Mouse (Mus musculus): Measurements from ENCODE around the gene Tcea3. TPM values are rescaled to one million over a fixed set of nuclear protein-coding genes. Genes with fewer than 3 reads are reported as not detected.

Gene Tcea3
- polyA plus RNA-seq (2015; fragmentation: Nextera tagmentation; extraction: Ambion mirVana), result 20.3 and 22.9 TPM in 2 replicates

- peak within 1 kb of the TSS; percentile 69 for H3K9ac ChIP-seq (ENCODE audit: low read length)
- peaks cover 39% of the 10 kb centered on the region for H3K4me1 ChIP-seq (replicated peaks; ENCODE audit: control insufficient read depth, insufficient read depth, low read length)
- H3K4me2 ChIP-seq (ENCODE audit: low read depth, low read length), result peak within 1 kb of the TSS; percentile 97
- under 1% methylated on average over 46 of the region's 46 CpGs for WGBS
- peak; percentile 49 for ATAC-seq (ENCODE audit: low read depth)
- peak within 1 kb of the TSS; percentile 39; the same call in 1 of the 2 replicates for H3K27ac ChIP-seq (ENCODE audit: low read length)
- peak within 1 kb of the TSS; percentile 64 for H3K4me3 ChIP-seq (ENCODE audit: low read length)
- H3K9me3 ChIP-seq (ENCODE audit: control insufficient read depth, low read length), result no peaks in the 10 kb centered on the region
- H3K27me3 ChIP-seq (ENCODE audit: control insufficient read depth, insufficient read depth, low read depth, low read length), result peaks cover 37% of the 10 kb centered on the region
- H3K36me3 ChIP-seq (ENCODE audit: control insufficient read depth, insufficient read depth, low read length), result no peaks in the 10 kb centered on the region; the same call in 1 of the 2 replicates
Measured at GRCm38 (mm10) chr4:136247729-136248463, at the start of gene Tcea3. Gene Tcea3, plus strand, starts transcription at chr4:136247729.

GRCm38 (mm10) chr4:136198846-136199245, 48.7 kb upstream of the Tcea3 start:
- no peaks in the 10 kb centered on the region for H3K27me3 ChIP-seq (ENCODE audit: control insufficient read depth, insufficient read depth, low read depth, low read length)
- H3K4me2 ChIP-seq (ENCODE audit: low read depth, low read length), result no peak overlapping the region
- H3K9ac ChIP-seq (ENCODE audit: low read length), result no peak overlapping the region
- H3K4me3 ChIP-seq (ENCODE audit: low read length), result no peak overlapping the region
- H3K36me3 ChIP-seq (ENCODE audit: control insufficient read depth, insufficient read depth, low read length), result no peaks in the 10 kb centered on the region
- no peak overlapping the region for H3K27ac ChIP-seq (ENCODE audit: low read length)
- ATAC-seq (ENCODE audit: low read depth), result no peak
- H3K4me1 ChIP-seq (replicated peaks; ENCODE audit: control insufficient read depth, insufficient read depth, low read length), result peaks cover 5% of the 10 kb centered on the region
- no peaks in the 10 kb centered on the region for H3K9me3 ChIP-seq (ENCODE audit: control insufficient read depth, low read length)
- WGBS, result 74% methylated on average over 7 of the region's 7 CpGs

- Histone ChIP-seq H3K4me2 (ENCODE audit: low read depth, low read length) (no peak overlapping the region), H3K27me3 (ENCODE audit: control insufficient read depth, insufficient read depth, low read depth, low read length) (no peaks in the 10 kb centered on the region), H3K36me3 (ENCODE audit: control insufficient read depth, insufficient read depth, low read length) (no peaks in the 10 kb centered on the region), H3K27ac (ENCODE audit: low read length) (no peak overlapping the region), H3K9ac (ENCODE audit: low read length) (no peak overlapping the region), H3K9me3 (ENCODE audit: control insufficient read depth, low read length) (no peaks in the 10 kb centered on the region), H3K4me1 (replicated peaks; ENCODE audit: control insufficient read depth, insufficient read depth, low read length) (peaks cover 2% of the 10 kb centered on the region; the same call in 1 of the 2 replicates), H3K4me3 (ENCODE audit: low read length) (no peak overlapping the region)
- no peak for ATAC-seq (ENCODE audit: low read depth)
- 26% methylated on average over 9 of the region's 9 CpGs for WGBS
Measured at GRCm38 (mm10) chr4:136199562-136200292, 47.8 kb upstream of the Tcea3 start.

- no peaks in the 10 kb centered on the region for H3K36me3 ChIP-seq (ENCODE audit: control insufficient read depth, insufficient read depth, low read length)
- H3K9me3 ChIP-seq (ENCODE audit: control insufficient read depth, low read length), result no peaks in the 10 kb centered on the region
- H3K27me3 ChIP-seq (ENCODE audit: control insufficient read depth, insufficient read depth, low read depth, low read length), result no peaks in the 10 kb centered on the region
- H3K4me2 ChIP-seq (ENCODE audit: low read depth, low read length), result no peak overlapping the region
- peak; percentile 26; the same call in 1 of the 2 replicates for ATAC-seq (ENCODE audit: low read depth)
- peaks cover 13% of the 10 kb centered on the region for H3K4me1 ChIP-seq (replicated peaks; ENCODE audit: control insufficient read depth, insufficient read depth, low read length)
- H3K4me3 ChIP-seq (ENCODE audit: low read length), result no peak overlapping the region
- 5% methylated on average over 9 of the region's 9 CpGs for WGBS
- H3K27ac ChIP-seq (ENCODE audit: low read length), result no peak overlapping the region
- H3K9ac ChIP-seq (ENCODE audit: low read length), result no peak overlapping the region
Measured at GRCm38 (mm10) chr4:136202509-136202908, 45.0 kb upstream of the Tcea3 start.

- no peaks in the 10 kb centered on the region for H3K9me3 ChIP-seq (ENCODE audit: control insufficient read depth, low read length)
- ATAC-seq (ENCODE audit: low read depth), result no peak
- no peak overlapping the region for H3K27ac ChIP-seq (ENCODE audit: low read length)
- no peaks in the 10 kb centered on the region for H3K36me3 ChIP-seq (ENCODE audit: control insufficient read depth, insufficient read depth, low read length)
- H3K4me3 ChIP-seq (ENCODE audit: low read length), result no peak overlapping the region
- WGBS, result 53% methylated on average over 2 of the region's 2 CpGs
- no peak overlapping the region for H3K4me2 ChIP-seq (ENCODE audit: low read depth, low read length)
- H3K27me3 ChIP-seq (ENCODE audit: control insufficient read depth, insufficient read depth, low read depth, low read length), result no peaks in the 10 kb centered on the region
- H3K4me1 ChIP-seq (replicated peaks; ENCODE audit: control insufficient read depth, insufficient read depth, low read length), result peaks cover 14% of the 10 kb centered on the region
- no peak overlapping the region for H3K9ac ChIP-seq (ENCODE audit: low read length)
Measured at GRCm38 (mm10) chr4:136204775-136205174, 42.8 kb upstream of the Tcea3 start.

- Histone ChIP-seq H3K4me3 (ENCODE audit: low read length) (peak within 1 kb of the TSS; percentile 71), H3K9me3 (ENCODE audit: control insufficient read depth, low read length) (no peaks in the 10 kb centered on the region), H3K36me3 (ENCODE audit: control insufficient read depth, insufficient read depth, low read length) (no peaks in the 10 kb centered on the region), H3K4me2 (ENCODE audit: low read depth, low read length) (peak within 1 kb of the TSS; percentile 98), H3K4me1 (replicated peaks; ENCODE audit: control insufficient read depth, insufficient read depth, low read length) (peaks cover 14% of the 10 kb centered on the region), H3K27ac (ENCODE audit: low read length) (peak within 1 kb of the TSS; percentile 73), H3K27me3 (ENCODE audit: control insufficient read depth, insufficient read depth, low read depth, low read length) (no peaks in the 10 kb centered on the region), H3K9ac (ENCODE audit: low read length) (peak within 1 kb of the TSS; percentile 88)
- under 1% methylated on average over 54 of the region's 54 CpGs for WGBS
- ATAC-seq (ENCODE audit: low read depth), result peak; percentile 95
Measured at GRCm38 (mm10) chr4:136206033-136206893, 41.3 kb upstream of the Tcea3 start, which contains the start of gene Asap3. Gene Asap3, plus strand, starts transcription at chr4:136206365.

GRCm38 (mm10) chr4:136206943-136207342, 40.6 kb upstream of the Tcea3 start:
- Histone ChIP-seq H3K27ac (ENCODE audit: low read length) (peak overlapping the region; percentile 73), H3K4me2 (ENCODE audit: low read depth, low read length) (peak overlapping the region; percentile 98), H3K36me3 (ENCODE audit: control insufficient read depth, insufficient read depth, low read length) (no peaks in the 10 kb centered on the region), H3K27me3 (ENCODE audit: control insufficient read depth, insufficient read depth, low read depth, low read length) (no peaks in the 10 kb centered on the region), H3K9me3 (ENCODE audit: control insufficient read depth, low read length) (no peaks in the 10 kb centered on the region), H3K4me1 (replicated peaks; ENCODE audit: control insufficient read depth, insufficient read depth, low read length) (peaks cover 14% of the 10 kb centered on the region), H3K4me3 (ENCODE audit: low read length) (peak overlapping the region; percentile 71), H3K9ac (ENCODE audit: low read length) (peak overlapping the region; percentile 88)
- WGBS, result 6% methylated on average over 6 of the region's 6 CpGs
- ATAC-seq (ENCODE audit: low read depth), result peak; percentile 2; the same call in 1 of the 2 replicates

GRCm38 (mm10) chr4:136210931-136211330, 36.6 kb upstream of the Tcea3 start:
- 75% methylated on average over 9 of the region's 9 CpGs for WGBS
- no peak overlapping the region for H3K4me2 ChIP-seq (ENCODE audit: low read depth, low read length)
- no peaks in the 10 kb centered on the region for H3K27me3 ChIP-seq (ENCODE audit: control insufficient read depth, insufficient read depth, low read depth, low read length)
- H3K9ac ChIP-seq (ENCODE audit: low read length), result no peak overlapping the region
- H3K27ac ChIP-seq (ENCODE audit: low read length), result no peak overlapping the region
- H3K36me3 ChIP-seq (ENCODE audit: control insufficient read depth, insufficient read depth, low read length), result no peaks in the 10 kb centered on the region
- no peaks in the 10 kb centered on the region for H3K9me3 ChIP-seq (ENCODE audit: control insufficient read depth, low read length)
- H3K4me1 ChIP-seq (replicated peaks; ENCODE audit: control insufficient read depth, insufficient read depth, low read length), result peaks cover 14% of the 10 kb centered on the region
- no peak for ATAC-seq (ENCODE audit: low read depth)
- H3K4me3 ChIP-seq (ENCODE audit: low read length), result no peak overlapping the region

Measured in lung, embryonic 16.5 days (tissue).